Mouse (Mus musculus): ENCODE results near the gene Utp11.

- TF ChIP-seq HCFC1 (IDR thresholded peaks at IDR 0.05; ENCODE audit: borderline replicate concordance, insufficient read depth, low read length) (peak; percentile 96), ZNF384 (IDR thresholded peaks at IDR 0.05; ENCODE audit: low read depth, low read length) (no peak)
Observed at GRCm38 (mm10) chr4:124693135-124693894, at the start of gene Utp11.
